Mouse (Mus musculus) testis, adult 2 months (tissue): ENCODE results near the gene Dnaaf1. TPM values are rescaled to one million over a fixed set of nuclear protein-coding genes. Genes with fewer than 3 reads are reported as not detected.

Experiments
- H3K27ac ChIP-seq: fragments of 200-500 bp; 2 replicates; pipeline ENCODE4 v1.5.1; 2012; ENCODE audit warnings: low read depth, low read length; ENCODE audit not compliant: control insufficient read depth, insufficient read depth
- H3K27me3 ChIP-seq: fragments of 200-500 bp; 2 replicates; pipeline ENCODE4 v1.6.1; 2012; ENCODE audit warnings: mild to moderate bottlenecking, low read length, moderate library complexity; ENCODE audit not compliant: control insufficient read depth, insufficient read depth
- H3K36me3 ChIP-seq: fragments of 200-500 bp; 2 replicates; pipeline ENCODE4 v1.6.1; 2012; ENCODE audit warnings: mild to moderate bottlenecking, low read length; ENCODE audit not compliant: control insufficient read depth, insufficient read depth
- H3K4me1 ChIP-seq: fragments of 200-500 bp; 2 replicates; pipeline ENCODE4 v1.6.1; 2012; ENCODE audit warnings: low read length; ENCODE audit not compliant: control insufficient read depth, insufficient read depth
- H3K4me3 ChIP-seq: fragments of 200-500 bp; 2 replicates; pipeline ENCODE4 v1.5.1; 2012; ENCODE audit warnings: low read depth, mild to moderate bottlenecking, low read length, moderate library complexity, mixed read lengths; ENCODE audit not compliant: control insufficient read depth
- CTCF ChIP-seq: fragments of 200-500 bp; IDR thresholded peaks from 2 replicates; pipeline ENCODE4 v1.5.1; 2012; ENCODE audit warnings: low read depth, mild to moderate bottlenecking, inconsistent platforms, low read length, moderate library complexity; ENCODE audit not compliant: control insufficient read depth, insufficient read depth, insufficient replicate concordance
- POLR2A ChIP-seq: fragments of 200-500 bp; IDR thresholded peaks from 2 replicates; pipeline ENCODE4 v1.6.1; 2012; ENCODE audit warnings: low read depth, mild to moderate bottlenecking, inconsistent platforms, low read length, moderate library complexity; ENCODE audit not compliant: control insufficient read depth
- polyA plus RNA-seq: library from polyadenylated mRNA; depleted of rRNA; stranded (reverse); fragments of >200 nt; gene quantifications from 2 replicates; pipeline ENCODE4 v1.2.3, GENCODE M21; 2012

The Dnaaf1 gene
- polyA plus RNA-seq, 1 experiment = 577 TPM

GRCm38 (mm10) chr8:119571135-119571534 lies 3.9 kb upstream of the Dnaaf1 start:
- Histone ChIP-seq H3K4me3 (no peak overlapping the region), H3K27me3 (no peaks in the 10 kb centered on the region), H3K27ac (no peak overlapping the region), H3K36me3 (peaks cover 2% of the 10 kb centered on the region; the same call in 1 of the 2 replicates), H3K4me1 (peaks cover 8% of the 10 kb centered on the region)
- no peak for TF ChIP-seq POLR2A
- no peak for TF ChIP-seq CTCF

GRCm38 (mm10) chr8:119572411-119572810 lies 2.6 kb upstream of the Dnaaf1 start:
- Histone ChIP-seq H3K4me1 (peaks cover 8% of the 10 kb centered on the region), H3K27me3 (no peaks in the 10 kb centered on the region), H3K27ac (no peak overlapping the region), H3K36me3 (peaks cover 2% of the 10 kb centered on the region), H3K4me3 (no peak overlapping the region)
- TF ChIP-seq POLR2A (no peak), CTCF (no peak)

GRCm38 (mm10) chr8:119575366-119575726 lies 311 bp downstream of the Dnaaf1 start:
- H3K36me3 ChIP-seq = peaks cover 2% of the 10 kb centered on the region
- peak overlapping the region; percentile 98 for H3K27ac ChIP-seq
- no peak for TF ChIP-seq CTCF
- peak overlapping the region; percentile 96 for H3K4me3 ChIP-seq
- no peaks in the 10 kb centered on the region for H3K27me3 ChIP-seq
- peaks cover 8% of the 10 kb centered on the region for H3K4me1 ChIP-seq

- H3K36me3 ChIP-seq = peaks cover 2% of the 10 kb centered on the region
- TF ChIP-seq CTCF = no peak
- TF ChIP-seq POLR2A = no peak
- H3K4me3 ChIP-seq = no peak overlapping the region
- H3K4me1 ChIP-seq = peaks cover under 1% of the 10 kb centered on the region; the same call in 1 of the 2 replicates
- H3K27ac ChIP-seq = no peak overlapping the region
- H3K27me3 ChIP-seq = no peaks in the 10 kb centered on the region
Measured at GRCm38 (mm10) chr8:119579096-119579495, 4.1 kb downstream of the Dnaaf1 start.

- H3K36me3 ChIP-seq = peaks cover 2% of the 10 kb centered on the region
- no peak overlapping the region for H3K27ac ChIP-seq
- no peak overlapping the region for H3K4me3 ChIP-seq
- TF ChIP-seq CTCF = no peak
- no peak for TF ChIP-seq POLR2A
- no peaks in the 10 kb centered on the region for H3K27me3 ChIP-seq
- H3K4me1 ChIP-seq = no peaks in the 10 kb centered on the region; the same call in 1 of the 2 replicates
Measured at GRCm38 (mm10) chr8:119580441-119581161, 5.6 kb downstream of the Dnaaf1 start.

- no peaks in the 10 kb centered on the region for H3K27me3 ChIP-seq
- H3K36me3 ChIP-seq = no peaks in the 10 kb centered on the region; the same call in 1 of the 2 replicates
- no peak overlapping the region; the same call in none of the 2 replicates for H3K4me3 ChIP-seq
- no peak overlapping the region for H3K27ac ChIP-seq
- no peak for TF ChIP-seq CTCF
- no peak for TF ChIP-seq POLR2A
- no peaks in the 10 kb centered on the region; the same call in 1 of the 2 replicates for H3K4me1 ChIP-seq
Measured at GRCm38 (mm10) chr8:119585901-119586300, 10.9 kb downstream of the Dnaaf1 start.

- H3K27ac ChIP-seq = no peak overlapping the region
- no peak for TF ChIP-seq POLR2A
- no peak for TF ChIP-seq CTCF
- H3K4me3 ChIP-seq = no peak overlapping the region
- H3K4me1 ChIP-seq = no peaks in the 10 kb centered on the region
- H3K36me3 ChIP-seq = peaks cover 4% of the 10 kb centered on the region
- H3K27me3 ChIP-seq = no peaks in the 10 kb centered on the region
Measured at GRCm38 (mm10) chr8:119588321-119588720, 13.3 kb downstream of the Dnaaf1 start.

GRCm38 (mm10) chr8:119588844-119589243 lies 13.8 kb downstream of the Dnaaf1 start:
- peaks cover 4% of the 10 kb centered on the region for H3K36me3 ChIP-seq
- no peak overlapping the region for H3K27ac ChIP-seq
- H3K27me3 ChIP-seq = no peaks in the 10 kb centered on the region
- no peaks in the 10 kb centered on the region for H3K4me1 ChIP-seq
- no peak for TF ChIP-seq CTCF
- 0 out of 2 replicates have a peak, but pooled peaks have one; percentile 12 for TF ChIP-seq POLR2A
- no peak overlapping the region for H3K4me3 ChIP-seq
